Mouse (Mus musculus): ENCODE measurements around the gene Gm26920. TPM values are rescaled to one million over a fixed set of nuclear protein-coding genes. Genes with fewer than 3 reads are reported as not detected.

Gm26920 gene
- total RNA-seq (2012; rRNA removed) (0.50 TPM in 1 of 2 replicates, not detected in the other), total RNA-seq (2014; rRNA removed) (not detected in 2 replicates), polyA plus RNA-seq (2012; ENCODE audit: insufficient read length, low read depth) (1.1 TPM in 1 of 2 replicates, not detected in the other)

DNA sequence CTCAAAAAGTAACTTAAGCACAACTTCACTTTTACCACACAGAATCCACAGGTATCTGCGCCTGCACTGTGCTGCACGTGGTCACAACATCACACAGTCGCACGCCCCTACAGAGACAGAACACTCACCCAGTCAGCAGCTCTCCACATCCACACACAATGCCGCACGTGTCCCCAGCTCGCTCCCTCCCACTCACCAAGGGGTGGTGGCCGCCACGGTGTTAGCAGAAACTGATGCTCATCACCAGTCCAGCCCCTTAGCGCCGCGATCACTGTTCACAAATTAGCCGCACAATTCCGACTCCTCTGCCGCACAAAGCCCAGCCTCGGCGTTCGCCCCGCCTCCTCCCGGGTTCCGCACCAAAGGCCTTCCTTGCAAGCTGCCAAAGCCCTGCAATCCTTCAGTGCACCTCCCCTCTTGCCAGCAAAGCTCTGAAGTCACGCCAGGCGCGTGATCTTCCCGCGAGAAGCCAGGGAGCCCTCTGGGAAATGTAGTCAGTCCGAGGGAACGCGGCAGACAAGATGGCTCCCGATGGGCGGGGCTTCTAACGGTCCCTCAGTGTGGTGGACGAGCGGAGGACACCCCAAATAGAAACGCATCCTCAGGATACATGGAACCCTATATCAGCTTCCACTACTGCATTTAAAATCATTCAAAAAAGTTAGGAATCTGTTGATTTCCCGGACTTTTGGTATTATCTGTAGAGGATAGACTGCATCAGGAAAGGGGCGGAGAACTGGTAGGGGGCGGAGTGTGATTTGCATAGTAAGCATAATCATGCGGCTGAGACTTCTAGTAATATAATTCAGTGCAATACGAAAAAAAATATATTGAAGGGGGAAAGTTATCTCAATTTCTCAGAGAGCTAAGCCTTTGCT, at the start of gene Gm26920, which contains the start of gene Zfp566:
Gene Gm26920 (minus strand): TSS at position 319 of the 878 bp plus-strand sequence.
Gene Zfp566 (minus strand): TSS at position 436 of the 878 bp plus-strand sequence.
- dilution Hi-C loops (cut with MboI; ENCODE audit: extremely low pct_ligation_motif_present, extremely low pct_unique_long_range_greater_than_20kb, low sequenced_read_pairs) (no loop called here), in situ Hi-C loops (cut with MboI; ENCODE audit: low pct_ligation_motif_present, low pct_unique_long_range_greater_than_20kb, low sequenced_read_pairs) (no loop called here)
- peak within 1 kb of the TSS; percentile 53 for H3K9ac ChIP-seq (ENCODE audit: insufficient read depth, low read depth)
- H3K4me3 ChIP-seq (replicated peaks in 1 of 3; ENCODE audit: low read depth in 2 of 3, low read length in 2 of 3, poor library complexity in 1 of 3) = peak within 1 kb of the TSS; percentile 69 to 94 (median 78)
- peaks cover 9 to 29% of the 10 kb centered on the region in 2 experiments; a peak in 3 of 4 replicates for H3K4me1 ChIP-seq (ENCODE audit: control insufficient read depth in 1 of 2, insufficient read depth in 2 of 2)
- peak within 1 kb of the TSS; percentile 87 for H3K27ac ChIP-seq (ENCODE audit: insufficient read depth, low read depth)
- peaks cover 7 to 19% of the 10 kb centered on the region in 2 experiments for H3K36me3 ChIP-seq (replicated peaks in 1 of 2; ENCODE audit: control insufficient read depth in 1 of 2, insufficient read depth in 1 of 2, low read length in 1 of 2)
- H3K9me3 ChIP-seq (replicated peaks; ENCODE audit: low read length) = no peaks in the 10 kb centered on the region
- H3K79me2 ChIP-seq (replicated peaks; ENCODE audit: control insufficient read depth, extremely low read depth, insufficient read depth, poor library complexity, severe bottlenecking) = peaks cover 9% of the 10 kb centered on the region; the same call in 1 of the 2 replicates
- H3K27me3 ChIP-seq (replicated peaks) = no peaks in the 10 kb centered on the region
- peak within 1 kb of the TSS; percentile 92 for H3K4me2 ChIP-seq (ENCODE audit: insufficient read depth, low read depth, poor library complexity, severe bottlenecking)
- peak; percentile 99 for DNase-seq (ENCODE audit: extremely low read depth)
- TF ChIP-seq BHLHE40 (IDR thresholded peaks at IDR 0.05; ENCODE audit: low read depth, low read length) (peak; percentile 74), JUN (IDR thresholded peaks at IDR 0.05; ENCODE audit: insufficient read depth, low read depth, low read length) (no peak), HCFC1 (IDR thresholded peaks at IDR 0.05; ENCODE audit: low read depth, low read length) (peak; percentile 99), CTCF (conservative IDR thresholded peaks at IDR 0.05 in 1 of 2, IDR thresholded peaks at IDR 0.05 in 1 of 2; ENCODE audit: low read depth in 2 of 2, low read length in 2 of 2) (no peak), ELF1 (IDR thresholded peaks at IDR 0.05; ENCODE audit: low read depth, low read length) (peak; percentile 76), ZKSCAN1 (IDR thresholded peaks at IDR 0.05; ENCODE audit: borderline replicate concordance, low read depth, low read length) (no peak), SMC3 (IDR thresholded peaks at IDR 0.05; ENCODE audit: low read depth, low read length) (no peak), MEF2A (IDR thresholded peaks at IDR 0.05; ENCODE audit: borderline replicate concordance, low read depth, low read length) (no peak; the same call in 1 of the 2 replicates), USF1 (IDR thresholded peaks at IDR 0.05; ENCODE audit: low read depth, low read length) (peak; percentile 28), RCOR1 (conservative IDR thresholded peaks at IDR 0.05; ENCODE audit: low read depth, low read length) (no peak), CHD1 (IDR thresholded peaks at IDR 0.05; ENCODE audit: low read depth, low read length) (no peak), GABPA (IDR thresholded peaks at IDR 0.05; ENCODE audit: insufficient replicate concordance, low read depth, low read length) (peak; percentile 59; the same call in 1 of the 2 replicates), ZMIZ1 (IDR thresholded peaks at IDR 0.05; ENCODE audit: low read depth, low read length) (peak; percentile 84), ZC3H11A (IDR thresholded peaks at IDR 0.05; ENCODE audit: low read depth, low read length) (no peak), NRF1 (IDR thresholded peaks at IDR 0.05; ENCODE audit: low read depth, low read length) (peak; percentile 39; the same call in 1 of the 2 replicates), E2F4 (IDR thresholded peaks at IDR 0.05; ENCODE audit: insufficient replicate concordance, low read depth, low read length) (no peak), MAX (IDR thresholded peaks at IDR 0.05; ENCODE audit: low read length) (peak; percentile 94), IRF4 (IDR thresholded peaks at IDR 0.05; ENCODE audit: low read depth, low read length) (peak; percentile 45; the same call in 1 of the 2 replicates), MYC (IDR thresholded peaks at IDR 0.05; ENCODE audit: low read depth, low read length) (peak; percentile 95), MAFK (IDR thresholded peaks at IDR 0.05; ENCODE audit: insufficient replicate concordance, low read length) (peak; percentile 95), MAZ (IDR thresholded peaks at IDR 0.05; ENCODE audit: low read depth, low read length) (no peak), UBTF (IDR thresholded peaks at IDR 0.05; ENCODE audit: low read depth, low read length) (no peak), RAD21 (IDR thresholded peaks at IDR 0.05; ENCODE audit: low read depth, low read length) (no peak), KAT2A (IDR thresholded peaks at IDR 0.05; ENCODE audit: insufficient replicate concordance, low read length) (peak; percentile 95; the same call in 1 of the 2 replicates), PAX5 (IDR thresholded peaks at IDR 0.05; ENCODE audit: low read length) (no peak), USF2 (conservative IDR thresholded peaks at IDR 0.05; ENCODE audit: low read depth, low read length) (0 out of 2 replicates have a peak, but pooled peaks have one; percentile 23), SIN3A (IDR thresholded peaks at IDR 0.05; ENCODE audit: low read length) (peak; percentile 94), ZNF384 (IDR thresholded peaks at IDR 0.05; ENCODE audit: low read depth, low read length) (no peak), ETS1 (conservative IDR thresholded peaks at IDR 0.05; ENCODE audit: low read depth, low read length) (no peak), POLR2AphosphoS2 (IDR thresholded peaks at IDR 0.05; ENCODE audit: low read depth, low read length) (no peak), CHD2 (IDR thresholded peaks at IDR 0.05; ENCODE audit: low read length) (peak; percentile 100), POLR2A (IDR thresholded peaks at IDR 0.05; ENCODE audit: low read depth, low read length) (peak; percentile 82), NELFE (IDR thresholded peaks at IDR 0.05; ENCODE audit: low read depth, low read length) (peak; percentile 64; the same call in 1 of the 2 replicates), EP300 (IDR thresholded peaks at IDR 0.05; ENCODE audit: low read length) (no peak), MXI1 (IDR thresholded peaks at IDR 0.05; ENCODE audit: low read depth, low read length) (peak; percentile 98), JUND (conservative IDR thresholded peaks at IDR 0.05; ENCODE audit: low read depth, low read length) (no peak), TBP (conservative IDR thresholded peaks at IDR 0.05; ENCODE audit: low read depth, low read length) (peak; percentile 73; the same call in 1 of the 2 replicates)
